Mouse (Mus musculus) kidney, postnatal 25 days (tissue): ENCODE measurements around the gene Gm8126.
"Not testable (repeated sequence)": the region's sequence is repeated elsewhere in the genome, so short reads cannot be mapped to it uniquely, and the experiment has no call there.

Experiments
- DNase-seq, 2 experiments: peaks; one replicate each; pipeline ENCODE4 v3.0.0; 2021; ENCODE audit warnings: mixed read lengths in 2 of 2

Gm8126 gene

DNA sequence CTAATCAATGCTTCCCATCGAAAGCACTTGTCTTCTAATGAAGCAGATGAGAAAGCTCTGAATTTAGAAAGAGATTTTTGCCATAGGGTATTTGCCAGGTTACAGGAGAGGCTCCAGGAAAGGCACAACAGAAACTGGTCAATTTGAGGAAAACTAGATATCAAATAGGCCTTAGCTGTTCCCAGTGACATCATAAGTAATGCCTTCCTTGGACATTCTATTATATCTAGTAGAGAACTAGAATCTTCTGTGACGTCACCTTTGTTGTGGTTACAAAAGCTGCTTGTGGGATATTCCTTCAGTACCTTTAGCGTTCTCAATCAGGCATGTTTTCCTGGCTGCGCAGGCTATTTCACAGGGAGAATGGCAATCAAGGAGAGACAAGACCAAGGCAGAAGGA is at the start of gene Gm8126:
Gm8126 (plus strand) TSS at position 301 of the 400 bp plus-strand sequence.
- not testable (repeated sequence) for DNase-seq

DNA sequence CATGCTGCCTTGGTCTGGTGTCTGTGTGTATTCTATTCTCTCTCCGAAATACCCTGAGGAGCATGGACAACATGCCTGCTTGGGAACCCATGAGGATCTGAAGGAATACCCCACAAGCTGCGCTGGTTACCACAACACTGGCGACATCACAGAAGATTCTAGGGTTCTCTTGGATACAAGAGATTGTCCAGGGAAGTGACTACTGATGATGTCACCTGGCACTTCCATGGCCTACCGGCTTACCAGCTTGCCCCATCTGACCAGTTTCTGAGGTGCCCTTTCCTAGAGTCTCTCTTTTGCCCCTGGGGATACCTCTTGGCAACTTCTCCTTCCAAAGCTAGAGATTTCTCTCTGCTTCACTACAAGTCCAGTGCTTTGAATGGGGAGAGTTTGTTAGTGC is 23.2 kb upstream of the Gm8126 start, which contains the start of gene Gm8122:
Gm8122 (minus strand) TSS at position 101 of the 400 bp plus-strand sequence.
- DNase-seq: not testable (repeated sequence)

DNA sequence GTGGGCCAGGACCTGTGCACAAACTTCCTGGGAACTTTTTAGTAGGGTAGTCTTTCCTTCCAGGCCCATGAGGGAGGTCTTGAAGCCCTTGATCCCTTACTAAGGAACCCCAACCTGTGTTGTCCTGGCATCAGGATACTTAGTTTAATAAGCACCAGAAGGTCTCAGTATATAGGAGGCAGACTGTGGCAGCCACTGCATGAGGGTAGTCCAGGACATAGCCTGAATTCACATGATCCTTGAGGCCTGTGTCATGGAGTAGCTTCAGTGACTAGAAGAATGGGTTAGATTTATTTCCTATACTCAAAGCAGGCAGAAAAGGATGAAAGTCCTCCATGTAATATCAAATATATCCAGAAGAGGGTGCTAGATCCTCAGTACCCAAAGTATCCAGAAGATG is 20.7 kb upstream of the Gm8126 start:
- DNase-seq: not testable (repeated sequence)

DNA sequence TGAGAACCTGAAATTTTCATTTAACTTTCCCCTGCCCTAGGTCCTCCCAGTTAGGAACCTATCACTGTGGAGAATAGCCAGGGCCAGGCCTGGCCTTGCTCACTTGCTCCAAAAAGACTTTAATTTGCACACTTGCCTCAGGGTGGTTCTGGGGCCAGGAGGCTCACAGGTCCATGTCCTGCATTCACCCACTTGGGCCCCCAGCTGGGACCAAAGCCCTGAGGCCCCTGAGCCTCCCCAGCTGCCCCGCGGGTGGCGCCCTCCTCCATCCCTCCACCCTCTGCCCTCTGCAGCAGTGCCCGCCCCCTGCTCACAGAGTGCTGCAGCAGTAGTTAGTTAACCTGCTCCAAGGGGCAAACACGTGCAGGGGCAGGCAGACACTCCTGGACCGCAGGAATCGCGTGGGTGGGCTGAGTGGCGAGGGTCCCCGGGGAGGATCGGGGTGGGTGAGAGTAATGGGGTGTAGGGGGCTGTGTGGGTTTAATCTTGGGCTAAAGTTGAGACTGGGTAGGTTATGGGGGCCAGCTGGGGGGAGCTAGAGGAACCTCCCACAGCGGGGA is 8.8 kb upstream of the Gm8126 start:
- peak; percentile 13 to 56 for DNase-seq

DNA sequence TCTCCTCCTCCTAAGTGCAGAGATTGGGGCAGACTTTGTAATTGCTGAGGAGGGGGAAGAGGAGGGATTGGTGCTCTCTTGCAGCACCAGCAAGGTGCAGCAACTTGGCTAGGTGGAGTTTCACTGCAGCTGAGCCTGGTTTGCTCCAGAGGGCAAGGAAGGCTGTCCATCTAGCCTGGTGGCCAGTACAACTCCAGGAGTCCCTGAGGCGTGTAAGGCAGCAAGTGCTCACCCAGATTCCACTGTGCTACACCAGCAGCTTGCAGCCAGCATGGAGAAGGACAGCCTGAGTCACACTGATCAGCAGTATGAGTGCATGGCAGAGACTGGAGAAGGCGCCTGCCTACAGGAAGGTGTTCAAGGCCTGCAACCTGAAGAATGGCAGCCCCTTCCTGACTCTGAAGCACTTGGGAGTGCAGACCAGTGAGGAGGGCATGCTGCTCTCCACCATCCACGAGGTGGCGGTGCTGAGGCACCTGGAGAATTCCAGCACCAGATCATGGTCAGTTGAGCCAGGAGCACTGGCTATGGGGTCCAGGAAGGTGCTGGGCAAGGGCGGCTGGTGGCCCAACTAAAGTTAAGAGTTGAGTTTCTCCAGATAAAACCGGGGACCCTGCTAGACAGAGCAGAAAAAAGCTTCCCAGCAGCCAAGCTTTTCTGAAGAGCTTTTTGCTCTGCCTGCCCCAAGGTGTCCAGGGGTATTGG is 7.7 kb upstream of the Gm8126 start:
- peak; percentile 28 to 50 for DNase-seq

DNA sequence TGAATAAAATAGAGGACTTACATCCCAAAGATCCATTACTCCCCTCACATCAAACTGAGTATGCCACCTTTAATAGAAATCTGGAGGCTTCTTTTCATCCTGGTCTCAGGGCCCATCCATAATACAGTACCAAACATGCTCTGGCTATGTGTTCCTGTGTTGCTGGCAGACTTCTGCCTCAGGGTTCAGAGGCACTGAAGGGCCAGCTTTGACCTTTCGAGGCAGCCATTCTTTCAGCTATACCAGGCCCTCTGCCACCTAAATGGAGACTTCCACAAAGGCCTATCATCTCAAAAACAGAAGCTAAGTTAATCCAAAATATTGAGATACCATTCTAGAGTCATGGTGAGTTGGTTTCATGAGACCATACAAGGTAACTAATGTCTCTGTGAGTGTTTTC is 1.9 kb upstream of the Gm8126 start:
- not testable (repeated sequence) for DNase-seq

DNA sequence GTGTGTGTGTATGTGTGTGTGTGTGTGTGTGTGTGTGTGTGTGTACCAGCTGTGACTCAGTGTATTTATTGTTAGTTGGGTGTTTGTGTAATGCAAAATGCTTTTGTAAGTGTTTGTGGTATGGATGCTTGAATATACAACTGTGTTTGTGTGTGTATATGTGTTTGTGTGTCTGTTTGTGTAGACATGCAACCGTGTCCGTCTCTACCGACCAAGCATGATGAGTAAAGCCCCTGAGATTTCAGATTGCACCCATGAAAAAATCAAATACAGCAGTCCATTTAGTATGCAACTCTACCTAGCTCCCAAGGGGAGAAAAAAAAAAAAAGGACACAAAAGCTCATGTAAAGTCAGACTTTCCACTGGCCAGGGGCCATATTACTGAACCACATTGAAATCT is 5.0 kb downstream of the Gm8126 start:
- peak in 1 of 2 experiments; percentile 26 for DNase-seq

DNA sequence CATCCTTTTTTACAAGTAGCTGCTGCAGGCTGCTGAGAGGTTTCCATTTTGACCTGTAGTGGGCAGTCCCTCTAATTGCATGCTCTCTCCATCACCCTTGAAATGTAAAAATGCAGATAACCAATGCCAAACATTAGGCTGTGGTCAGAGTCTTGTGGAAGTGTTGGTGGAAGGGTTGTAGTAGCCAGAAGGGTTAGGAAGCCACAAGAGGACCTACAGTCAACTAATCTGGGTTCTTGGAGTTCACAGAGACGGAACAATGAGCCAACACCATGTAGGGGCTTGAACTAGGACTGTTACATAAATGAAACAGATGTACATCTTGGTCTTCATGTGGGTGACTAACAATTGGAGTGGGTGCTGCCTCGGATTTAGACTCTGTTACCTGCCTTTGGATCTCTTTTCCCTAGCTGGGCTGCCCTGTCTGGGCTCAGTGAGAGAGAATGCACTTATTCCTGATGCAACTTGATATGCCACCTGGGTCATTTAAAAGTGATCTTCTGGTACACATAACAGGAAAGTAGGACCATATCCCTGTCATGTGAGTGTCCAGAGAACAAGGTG is 10.2 kb downstream of the Gm8126 start:
- DNase-seq: peak in 1 of 2 experiments; percentile 31

DNA sequence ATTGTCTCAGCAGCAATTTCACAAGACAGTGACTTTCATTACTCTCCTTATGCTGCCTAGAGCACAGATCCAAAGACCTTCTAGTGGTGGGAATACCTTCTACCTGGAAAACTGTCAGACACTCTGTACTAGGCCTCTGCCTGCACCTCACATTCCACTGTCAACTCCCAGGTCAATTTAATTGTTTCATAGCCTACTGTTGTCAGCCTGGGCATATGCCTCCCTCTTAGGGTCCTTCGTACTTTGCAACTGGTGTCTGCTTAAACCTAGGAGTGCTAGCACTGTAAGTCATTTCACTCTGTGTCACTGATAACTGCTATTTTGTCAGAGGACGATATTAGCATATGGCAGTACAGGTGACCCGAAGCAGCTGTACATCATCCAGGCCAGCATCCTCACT is 10.8 kb downstream of the Gm8126 start:
- peak in 1 of 2 experiments; percentile 21 for DNase-seq

DNA sequence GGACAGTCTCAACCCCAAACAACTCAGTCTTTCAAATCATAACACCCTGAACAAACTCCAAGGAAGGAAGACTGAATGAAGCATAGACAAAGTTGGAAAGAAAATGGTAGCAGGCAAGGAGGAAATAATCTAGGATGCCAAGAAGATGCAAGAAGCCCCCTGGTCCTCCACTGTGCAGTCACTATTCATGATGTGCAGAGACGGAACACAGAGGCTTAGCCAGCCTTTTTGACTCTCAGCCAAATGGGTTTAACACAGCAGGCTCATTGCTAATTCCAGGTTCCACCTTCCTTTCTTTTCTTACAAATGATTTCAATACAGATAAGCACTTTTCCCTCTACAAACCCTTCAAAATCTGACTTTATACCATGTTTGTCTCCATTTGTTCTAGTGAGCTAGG is 14.7 kb downstream of the Gm8126 start:
- peak; percentile 8 to 40 for DNase-seq

DNA sequence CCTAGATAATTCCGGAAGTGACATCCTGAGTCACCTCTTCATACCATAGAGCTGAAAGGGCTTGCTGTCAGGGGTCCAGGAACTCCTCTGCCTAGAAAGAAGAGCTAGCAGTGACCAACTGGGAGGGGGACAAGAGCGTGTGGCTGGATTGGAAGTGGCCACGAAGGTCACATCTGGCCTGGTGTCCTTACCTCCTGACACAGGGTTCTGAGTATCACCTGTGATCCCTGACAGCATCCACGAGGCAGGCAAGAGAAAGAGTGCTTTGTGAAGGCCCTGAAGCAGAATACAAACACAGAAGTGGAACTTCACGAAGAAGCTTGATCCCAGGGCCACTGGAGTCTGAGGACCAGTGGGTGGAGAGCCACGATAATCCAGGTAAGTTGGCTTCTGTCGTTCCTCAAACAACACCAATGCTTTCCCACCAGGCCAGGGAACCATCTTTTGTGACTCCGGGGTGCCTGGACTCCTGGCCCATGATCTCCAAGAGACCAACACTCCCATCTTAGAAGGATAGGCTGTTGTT is 16.6 kb downstream of the Gm8126 start, which contains the start of gene Gm9732:
Gm9732 (plus strand) TSS at position 51 of the 526 bp plus-strand sequence.
- peak; percentile 18 to 60 for DNase-seq

DNA sequence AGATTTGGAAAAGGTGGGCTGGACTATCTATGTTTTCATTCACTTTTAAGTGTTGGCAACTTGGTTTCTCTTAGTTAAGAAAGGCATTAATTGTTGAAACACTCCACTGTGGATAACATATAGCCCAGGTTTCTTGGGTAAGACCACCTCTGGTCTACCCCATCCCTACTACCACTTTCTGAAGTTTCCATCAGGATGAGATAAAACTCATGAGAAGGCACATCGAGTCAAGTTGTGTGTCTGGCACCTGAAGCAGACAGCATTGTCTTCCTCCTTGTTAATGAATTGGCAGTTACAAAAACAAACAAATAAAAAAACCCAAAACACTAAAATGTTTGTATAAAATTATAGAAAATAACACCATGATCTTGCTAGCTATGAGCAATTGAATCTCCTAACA is 17.3 kb downstream of the Gm8126 start:
- peak in 1 of 2 experiments; percentile 7 for DNase-seq

DNA sequence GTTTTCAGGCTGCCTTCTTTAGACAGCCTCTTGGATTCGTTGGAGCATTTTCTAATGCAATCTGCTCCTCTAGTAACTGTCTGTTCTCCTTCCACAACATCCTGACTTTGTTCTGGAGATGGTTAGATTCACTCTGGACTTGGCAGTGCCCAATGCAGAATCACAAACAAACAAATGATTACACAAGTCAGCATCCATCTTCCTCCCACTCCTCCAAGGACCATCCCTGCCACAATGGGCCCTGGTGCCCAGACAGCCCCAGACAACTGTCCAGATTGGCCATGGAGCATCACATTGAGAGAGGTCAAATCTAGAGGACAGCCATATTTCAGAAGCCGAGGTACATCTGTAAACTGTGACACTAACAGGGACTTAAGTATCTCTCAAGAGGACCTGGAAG is 19.0 kb downstream of the Gm8126 start:
- not testable (repeated sequence) for DNase-seq

DNA sequence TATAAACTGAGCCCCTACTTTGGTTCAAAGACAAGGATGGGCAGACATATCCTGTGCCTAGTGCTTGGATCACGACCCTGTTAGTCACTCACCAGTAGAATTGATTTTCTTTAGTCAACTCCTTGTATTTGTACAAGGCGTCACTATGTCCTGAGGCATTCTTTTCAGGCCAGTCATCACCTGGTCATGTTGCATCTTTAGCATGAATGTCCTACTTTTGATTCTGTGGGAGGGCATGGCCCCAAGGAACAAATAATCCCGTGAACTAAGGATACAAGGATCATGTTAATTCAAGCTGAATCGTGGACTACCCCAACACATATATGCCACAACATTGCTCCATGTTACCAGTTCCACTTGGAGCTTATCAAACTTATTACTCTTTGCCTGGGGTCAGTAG is 19.7 kb downstream of the Gm8126 start:
- peak in 1 of 2 experiments; percentile 36 for DNase-seq

DNA sequence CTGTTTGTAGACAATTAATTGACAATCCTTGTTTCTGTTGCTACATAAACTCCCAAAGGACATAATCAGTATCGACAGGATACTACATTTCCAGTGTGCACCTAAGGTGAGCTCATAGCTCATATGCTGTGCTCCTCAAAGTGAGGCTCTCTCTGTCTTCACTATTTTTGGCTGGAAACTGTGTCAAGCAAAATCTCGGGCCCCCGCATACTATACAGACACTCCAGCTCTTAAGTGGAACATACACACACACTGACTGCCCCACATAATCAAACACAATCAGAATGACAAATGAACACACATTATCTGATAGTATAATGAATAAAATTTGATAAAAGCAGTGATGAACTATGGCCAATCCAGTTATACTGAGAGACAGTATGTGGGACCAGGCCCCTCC is 20.2 kb downstream of the Gm8126 start:
- DNase-seq: peak in 1 of 2 experiments; percentile 44

DNA sequence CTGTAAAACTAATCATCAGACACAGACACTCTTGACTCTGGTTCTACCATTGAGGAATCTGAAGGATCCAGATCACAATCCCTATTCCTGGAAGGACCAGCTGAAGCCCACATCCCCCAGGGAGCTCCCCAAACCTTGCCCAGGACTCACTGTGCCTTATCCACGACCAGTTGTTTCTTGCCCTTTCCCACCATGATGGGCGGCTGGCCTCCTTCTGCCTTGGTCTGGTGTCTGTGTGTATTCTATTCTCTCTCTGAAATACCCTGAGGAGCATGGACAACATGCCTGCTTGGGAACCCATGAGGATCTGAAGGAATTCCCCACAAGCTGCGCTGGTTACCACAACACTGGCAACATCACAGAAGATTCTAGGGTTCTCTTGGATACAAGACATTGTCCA is 35.1 kb downstream of the Gm8126 start, which contains the start of gene Gm8127:
Gm8127 (minus strand) TSS at position 330 of the 400 bp plus-strand sequence.
- DNase-seq: not testable (repeated sequence)
